Mouse (Mus musculus) ovary, adult 10 weeks (tissue): Measurements from ENCODE around the gene Usmg5. TPM values are rescaled to one million over a fixed set of nuclear protein-coding genes. Genes with fewer than 3 reads are reported as not detected.

ENCODE experiments used
- polyA plus RNA-seq: library from polyadenylated mRNA; stranded (reverse); fragments of 350-450 nt; fragmentation: Illumina TruSeq; extraction: RNeasy Lipid Tissue Mini Kit (QIAGEN cat#74804); gene quantifications from one replicate; pipeline ENCODE4 v1.2.3, GENCODE M21; 2014

Gene Usmg5
- 1,160 TPM for polyA plus RNA-seq

DNA sequence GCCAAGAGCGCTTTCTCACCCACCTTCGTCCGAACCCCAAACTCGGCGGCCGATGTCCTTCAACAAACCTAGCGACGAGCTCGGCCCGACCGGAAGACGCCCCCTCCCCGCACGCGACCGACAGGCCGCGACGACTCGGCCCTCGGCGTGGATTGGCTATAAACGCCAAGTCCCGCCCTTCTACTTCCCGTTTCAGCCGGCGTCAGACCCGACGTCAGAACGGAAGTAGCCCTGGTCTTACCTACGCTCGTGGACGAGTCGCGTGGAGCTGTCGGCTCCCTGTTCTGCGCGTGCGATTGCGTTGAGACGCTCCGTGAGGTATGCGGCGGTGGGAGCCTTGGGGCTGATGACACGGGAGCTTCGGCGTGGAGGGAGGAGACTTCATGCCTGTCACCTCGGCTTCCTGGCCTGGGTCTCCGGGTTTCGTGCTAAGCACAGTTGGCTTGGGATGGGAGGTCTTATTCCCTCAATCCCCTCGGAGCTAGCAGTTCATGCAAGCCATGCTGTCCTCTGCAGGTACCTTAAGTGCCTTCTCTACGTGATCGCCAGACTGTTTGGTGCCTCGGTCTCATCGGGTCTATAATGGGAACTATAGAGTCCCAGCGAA lies at the start of gene Usmg5, which contains the start of gene Pdcd11:
Gene Usmg5 (minus strand): TSS at position 98 of the 607 bp plus-strand sequence.
Gene Pdcd11 (plus strand): TSS at position 219 of the 607 bp plus-strand sequence.

DNA sequence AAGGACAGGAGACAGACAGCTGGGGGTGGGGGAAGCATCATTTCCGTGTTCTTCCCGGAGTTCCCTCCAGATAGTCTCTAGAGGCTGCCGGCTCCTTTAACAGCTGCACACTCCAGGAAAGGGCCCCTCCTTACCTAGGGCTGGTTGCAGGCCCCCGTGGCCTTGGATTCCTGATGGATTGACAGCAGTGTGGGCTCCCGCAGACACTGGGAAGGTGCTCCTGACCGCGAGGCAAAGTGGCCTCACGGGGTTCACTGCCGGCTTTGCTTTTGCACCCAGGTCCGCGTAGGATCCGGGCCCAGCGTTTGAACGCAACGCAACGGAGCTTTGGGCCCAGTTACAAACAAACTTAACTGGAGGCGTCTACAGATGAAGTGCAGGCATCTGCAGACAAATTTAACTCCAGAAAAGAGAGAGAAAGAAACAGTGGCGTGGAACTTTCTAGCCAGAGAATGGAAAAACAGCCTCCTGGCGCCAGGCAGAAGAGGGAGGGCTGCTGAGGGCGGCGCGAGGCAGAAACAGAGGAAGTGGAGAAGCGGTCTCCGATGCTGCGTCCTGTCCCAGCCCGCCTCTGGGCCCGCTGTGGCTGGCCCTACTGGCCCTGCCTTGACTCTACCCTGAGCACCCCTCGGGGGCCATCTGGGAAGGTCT lies 47.4 kb upstream of the Usmg5 start, which contains the start of gene Calhm2:
Gene Calhm2 (minus strand): TSS at position 524 of the 651 bp plus-strand sequence.

DNA sequence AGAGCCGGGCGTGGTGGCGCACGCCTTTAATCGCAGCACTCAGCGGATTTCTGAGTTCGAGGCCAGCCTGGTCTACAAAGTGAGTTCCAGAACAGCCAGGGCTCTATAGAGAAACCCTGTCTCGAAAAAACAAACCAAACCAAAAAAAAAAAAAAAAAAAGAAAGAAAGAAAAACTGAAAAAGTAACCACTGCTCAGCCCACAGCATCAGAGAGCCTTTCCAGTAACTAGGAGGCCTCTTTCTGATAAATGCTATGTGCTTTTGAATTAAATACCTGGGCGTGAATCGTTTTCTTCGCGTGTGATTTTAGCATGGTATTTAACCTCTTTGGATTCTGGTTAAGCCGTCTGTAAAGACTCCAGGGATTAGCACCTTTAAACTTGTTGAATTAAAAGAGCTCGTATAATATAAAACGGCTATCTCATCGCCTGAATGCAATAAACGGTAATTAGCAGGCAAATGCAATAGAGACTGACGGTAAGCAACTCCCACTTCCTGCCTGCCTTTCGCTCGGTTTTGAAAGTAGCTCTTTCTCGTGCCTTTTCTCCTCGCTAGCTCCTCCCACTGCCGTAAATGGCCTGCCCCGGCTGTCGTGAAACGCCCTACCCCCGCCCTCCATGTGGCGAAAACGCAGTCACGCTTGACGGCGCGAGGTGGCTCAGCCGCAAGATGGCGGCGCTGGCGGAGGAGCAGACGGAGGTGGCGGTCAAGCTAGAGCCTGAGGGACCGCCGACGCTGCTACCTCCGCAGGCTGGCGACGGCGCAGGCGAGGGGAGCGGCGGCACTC lies 23.2 kb downstream of the Usmg5 start, which contains the start of gene Taf5:
Gene Taf5 (plus strand): TSS at position 651 of the 787 bp plus-strand sequence.

DNA sequence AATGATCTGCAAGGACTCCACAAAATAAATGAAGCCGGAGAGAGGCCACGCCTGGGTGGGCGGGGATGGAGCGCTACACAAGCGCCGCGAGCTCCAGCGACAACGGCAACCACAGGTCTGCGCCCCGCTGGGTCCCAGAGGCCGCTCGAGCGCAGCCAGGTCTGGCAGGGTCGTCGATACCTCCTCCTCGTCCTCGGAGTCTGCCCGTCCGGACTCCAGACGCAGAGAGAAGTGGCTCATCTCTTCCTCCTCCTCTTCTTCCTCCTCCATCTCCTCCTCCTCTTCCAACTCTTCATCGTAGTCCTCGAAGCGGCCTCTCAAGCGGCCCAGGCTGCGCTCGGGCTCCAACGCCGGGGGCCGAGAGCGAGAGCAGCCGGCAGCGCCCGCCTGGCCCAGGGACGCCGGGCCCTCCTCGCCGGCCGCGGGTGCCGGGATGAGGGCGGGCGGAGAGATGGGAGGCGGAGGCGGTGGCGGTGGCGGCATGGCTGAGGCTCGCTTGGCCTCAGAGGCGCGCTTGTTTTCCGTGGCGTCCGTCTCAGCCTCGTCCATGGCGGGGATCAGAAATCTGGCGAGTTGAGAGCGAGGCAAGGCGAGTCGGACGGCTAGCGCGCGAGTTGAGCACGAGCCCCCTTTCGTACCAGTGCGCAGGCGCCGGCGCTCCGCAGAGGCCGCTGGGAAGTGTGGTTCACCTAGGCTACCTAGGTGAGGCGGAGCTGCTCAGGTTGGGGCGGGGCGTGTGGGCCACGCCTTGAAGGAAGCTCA lies 40.0 kb downstream of the Usmg5 start, which contains the start of gene Pcgf6:
Gene Pcgf6 (minus strand): TSS at position 636 of the 762 bp plus-strand sequence.

Other genes with a start within 250 kb of the Usmg5 start
- 0.46 TPM for gene Ina, start 75.9 kb downstream of the Usmg5 start, polyA plus RNA-seq
- gene Nt5c2, start 75.5 kb downstream of the Usmg5 start, polyA plus RNA-seq = 116 TPM
- 43.3 TPM for gene Pcgf6, start 39.7 kb downstream of the Usmg5 start, polyA plus RNA-seq
- 18.4 TPM for gene Taf5, start 22.9 kb downstream of the Usmg5 start, polyA plus RNA-seq
- gene Pdcd11, start 121 bp upstream of the Usmg5 start, polyA plus RNA-seq = 5.9 TPM
- 1.7 TPM for gene Calhm2, start 47.6 kb upstream of the Usmg5 start, polyA plus RNA-seq
- not detected for gene Calhm1, start 53.6 kb upstream of the Usmg5 start, polyA plus RNA-seq
- not detected for gene Calhm3, start 67.1 kb upstream of the Usmg5 start, polyA plus RNA-seq
- 0.23 TPM for gene Neurl1a, start 88.2 kb upstream of the Usmg5 start, polyA plus RNA-seq